Mouse (Mus musculus) hindbrain, embryonic 12.5 days (tissue): ENCODE results near the gene Nedd9. TPM values are rescaled to one million over a fixed set of nuclear protein-coding genes. Genes with fewer than 3 reads are reported as not detected.

Experiments
- ATAC-seq: fragments of 200-750 bp; cut with Nextera tagmentation; 2 replicates; pipeline ENCODE4 v1.8.0; 2017; ENCODE audit warnings: moderate TSS enrichment; ENCODE audit not compliant: low FRiP score
- H3K27ac ChIP-seq: fragments of 300-500 bp; sonication (generic); 2 replicates; pipeline ENCODE4 v1.5.1; 2016; ENCODE audit warnings: mild to moderate bottlenecking
- H3K27me3 ChIP-seq: fragments of 300-500 bp; sonication (generic); 2 replicates; pipeline ENCODE4 v1.6.1; 2016; ENCODE audit warnings: mild to moderate bottlenecking
- H3K36me3 ChIP-seq: fragments of 300-500 bp; sonication (generic); 2 replicates; pipeline ENCODE4 v1.6.1; 2016; ENCODE audit warnings: mild to moderate bottlenecking
- H3K4me1 ChIP-seq: fragments of 300-500 bp; sonication (generic); 2 replicates; pipeline ENCODE4 v1.6.1; 2016
- H3K4me2 ChIP-seq: fragments of 300-500 bp; sonication (generic); replicated peaks from 2 replicates; pipeline ENCODE4 v1.6.1; 2016; ENCODE audit warnings: mild to moderate bottlenecking
- H3K4me3 ChIP-seq: fragments of 300-500 bp; sonication (generic); 2 replicates; pipeline ENCODE4 v1.5.1; 2016; ENCODE audit warnings: mild to moderate bottlenecking
- H3K9ac ChIP-seq: fragments of 300-500 bp; sonication (generic); 2 replicates; pipeline ENCODE4 v1.6.1; 2016; ENCODE audit warnings: mild to moderate bottlenecking, moderate library complexity
- H3K9me3 ChIP-seq: fragments of 300-500 bp; sonication (generic); replicated peaks from 2 replicates; pipeline ENCODE4 v1.6.1; 2016; ENCODE audit warnings: mild to moderate bottlenecking
- WGBS: fragments of 180-500 bp; shearing (Covaris S2); methylation state at CpG from one replicate; pipeline ENCODE4 v1.1.7; 2016; 5-methylcytosine and 5-hydroxymethylcytosine counted together
- polyA plus RNA-seq: library from polyadenylated mRNA; unstranded; fragments of >200 nt; fragmentation: Nextera tagmentation; extraction: Ambion mirVana; gene quantifications from 2 replicates; pipeline ENCODE4 v1.2.1, GENCODE M21; 2016

Gene Nedd9
- polyA plus RNA-seq, 1 experiment from 2014 or later: 17.9 TPM

- no peak for ATAC-seq
- Histone ChIP-seq H3K27me3 (no peaks in the 10 kb centered on the region), H3K9ac (no peak overlapping the region), H3K4me1 (peaks cover 6% of the 10 kb centered on the region), H3K4me3 (no peak overlapping the region), H3K9me3 (no peaks in the 10 kb centered on the region), H3K36me3 (no peaks in the 10 kb centered on the region), H3K4me2 (no peak overlapping the region), H3K27ac (no peak overlapping the region)
- 56% methylated on average over 7 of the region's 7 CpGs for WGBS
These were observed 23.7 kb upstream of the Nedd9 start for GRCm38 (mm10) chr13:41510631-41511419.

- Histone ChIP-seq H3K4me1 (0 out of 2 replicates have a peak, but pooled peaks cover under 1% of the 10 kb centered on the region), H3K4me2 (no peak overlapping the region), H3K27ac (no peak overlapping the region), H3K9ac (no peak overlapping the region), H3K4me3 (no peak overlapping the region), H3K36me3 (no peaks in the 10 kb centered on the region), H3K27me3 (no peaks in the 10 kb centered on the region; the same call in 1 of the 2 replicates), H3K9me3 (no peaks in the 10 kb centered on the region)
- 68% methylated on average over 2 of the region's 2 CpGs for WGBS
- ATAC-seq: no peak
These were observed 18.4 kb upstream of the Nedd9 start for GRCm38 (mm10) chr13:41505594-41505993.

GRCm38 (mm10) chr13:41504997-41505396 lies 17.8 kb upstream of the Nedd9 start:
- ATAC-seq: no peak
- no peaks in the 10 kb centered on the region for H3K9me3 ChIP-seq
- no peak overlapping the region for H3K4me2 ChIP-seq
- WGBS: 81% methylated on average over 2 of the region's 2 CpGs
- no peak overlapping the region for H3K27ac ChIP-seq
- H3K27me3 ChIP-seq: no peaks in the 10 kb centered on the region; the same call in 1 of the 2 replicates
- no peak overlapping the region for H3K4me3 ChIP-seq
- no peaks in the 10 kb centered on the region for H3K4me1 ChIP-seq
- no peak overlapping the region for H3K9ac ChIP-seq
- no peaks in the 10 kb centered on the region for H3K36me3 ChIP-seq

- no peak overlapping the region for H3K27ac ChIP-seq
- no peak overlapping the region for H3K9ac ChIP-seq
- no peak overlapping the region for H3K4me2 ChIP-seq
- H3K36me3 ChIP-seq: no peaks in the 10 kb centered on the region
- 94% methylated on average over 2 of the region's 2 CpGs for WGBS
- no peaks in the 10 kb centered on the region for H3K4me1 ChIP-seq
- H3K4me3 ChIP-seq: no peak overlapping the region
- no peaks in the 10 kb centered on the region; the same call in 1 of the 2 replicates for H3K27me3 ChIP-seq
- H3K9me3 ChIP-seq: no peaks in the 10 kb centered on the region
- no peak for ATAC-seq
These were observed 17.3 kb upstream of the Nedd9 start for GRCm38 (mm10) chr13:41504448-41504847.

- ATAC-seq: no peak
- Histone ChIP-seq H3K9ac (no peak overlapping the region), H3K36me3 (no peaks in the 10 kb centered on the region), H3K4me2 (no peak overlapping the region), H3K27me3 (no peaks in the 10 kb centered on the region; the same call in 1 of the 2 replicates), H3K4me3 (no peak overlapping the region), H3K27ac (no peak overlapping the region), H3K4me1 (no peaks in the 10 kb centered on the region), H3K9me3 (no peaks in the 10 kb centered on the region)
- WGBS: 81% methylated on average over 2 of the region's 2 CpGs
These were observed 15.7 kb upstream of the Nedd9 start for GRCm38 (mm10) chr13:41502917-41503301.

- H3K9me3 ChIP-seq: no peaks in the 10 kb centered on the region
- H3K4me2 ChIP-seq: no peak overlapping the region
- no peak overlapping the region for H3K27ac ChIP-seq
- H3K36me3 ChIP-seq: no peaks in the 10 kb centered on the region
- H3K4me3 ChIP-seq: no peak overlapping the region
- no peak overlapping the region for H3K9ac ChIP-seq
- no peaks in the 10 kb centered on the region; the same call in 1 of the 2 replicates for H3K27me3 ChIP-seq
- no peak for ATAC-seq
- WGBS: 73% methylated on average over 12 of the region's 12 CpGs
- no peaks in the 10 kb centered on the region for H3K4me1 ChIP-seq
These were observed 15.2 kb upstream of the Nedd9 start for GRCm38 (mm10) chr13:41502136-41502916.

GRCm38 (mm10) chr13:41500793-41501192 lies 13.6 kb upstream of the Nedd9 start:
- 85% methylated on average over 3 of the region's 3 CpGs for WGBS
- no peak for ATAC-seq

GRCm38 (mm10) chr13:41498611-41499121 lies 11.5 kb upstream of the Nedd9 start:
- H3K9ac ChIP-seq: no peak overlapping the region
- no peaks in the 10 kb centered on the region for H3K9me3 ChIP-seq
- no peaks in the 10 kb centered on the region; the same call in 1 of the 2 replicates for H3K27me3 ChIP-seq
- H3K27ac ChIP-seq: no peak overlapping the region
- H3K36me3 ChIP-seq: no peaks in the 10 kb centered on the region
- 69% methylated on average over 2 of the region's 2 CpGs for WGBS
- H3K4me1 ChIP-seq: no peaks in the 10 kb centered on the region
- H3K4me3 ChIP-seq: no peak overlapping the region
- ATAC-seq: no peak
- no peak overlapping the region for H3K4me2 ChIP-seq

More at GRCm38 (mm10) chr13:41500793-41501192, 13.6 kb upstream of the Nedd9 start:
- Histone ChIP-seq H3K27ac (no peak overlapping the region), H3K4me2 (no peak overlapping the region), H3K36me3 (no peaks in the 10 kb centered on the region), H3K27me3 (no peaks in the 10 kb centered on the region; the same call in 1 of the 2 replicates), H3K9me3 (no peaks in the 10 kb centered on the region), H3K4me3 (no peak overlapping the region), H3K9ac (no peak overlapping the region), H3K4me1 (no peaks in the 10 kb centered on the region)

- H3K9me3 ChIP-seq: no peaks in the 10 kb centered on the region
- no peak overlapping the region for H3K27ac ChIP-seq
- H3K9ac ChIP-seq: no peak overlapping the region
- 91% methylated on average over 2 of the region's 2 CpGs for WGBS
- ATAC-seq: no peak
- peaks cover 10% of the 10 kb centered on the region for H3K4me1 ChIP-seq
- H3K27me3 ChIP-seq: no peaks in the 10 kb centered on the region
- H3K4me2 ChIP-seq: no peak overlapping the region
- H3K36me3 ChIP-seq: no peaks in the 10 kb centered on the region
- H3K4me3 ChIP-seq: no peak overlapping the region
These were observed 7.5 kb upstream of the Nedd9 start for GRCm38 (mm10) chr13:41494681-41495080.

- H3K27me3 ChIP-seq: no peaks in the 10 kb centered on the region
- H3K36me3 ChIP-seq: no peaks in the 10 kb centered on the region
- H3K9ac ChIP-seq: no peak overlapping the region
- peaks cover 10% of the 10 kb centered on the region for H3K4me1 ChIP-seq
- H3K9me3 ChIP-seq: no peaks in the 10 kb centered on the region
- 51% methylated on average over 8 of the region's 8 CpGs for WGBS
- H3K27ac ChIP-seq: no peak overlapping the region
- H3K4me2 ChIP-seq: no peak overlapping the region
- H3K4me3 ChIP-seq: no peak overlapping the region
- no peak for ATAC-seq
These were observed 5.0 kb upstream of the Nedd9 start for GRCm38 (mm10) chr13:41491981-41492702.

- WGBS: 75% methylated on average over 7 of the region's 7 CpGs
- ATAC-seq: no peak
- Histone ChIP-seq H3K9ac (no peak overlapping the region), H3K4me2 (no peak overlapping the region), H3K4me3 (no peak overlapping the region), H3K9me3 (no peaks in the 10 kb centered on the region), H3K4me1 (peaks cover 10% of the 10 kb centered on the region), H3K27me3 (no peaks in the 10 kb centered on the region), H3K36me3 (no peaks in the 10 kb centered on the region), H3K27ac (no peak overlapping the region)
These were observed 4.4 kb upstream of the Nedd9 start for GRCm38 (mm10) chr13:41491522-41491921.

- no peaks in the 10 kb centered on the region for H3K36me3 ChIP-seq
- no peak overlapping the region for H3K4me2 ChIP-seq
- peaks cover 10% of the 10 kb centered on the region for H3K4me1 ChIP-seq
- H3K27ac ChIP-seq: no peak overlapping the region
- H3K9me3 ChIP-seq: no peaks in the 10 kb centered on the region
- no peak overlapping the region for H3K9ac ChIP-seq
- no peak for ATAC-seq
- H3K4me3 ChIP-seq: no peak overlapping the region
- 90% methylated on average over 8 of the region's 8 CpGs for WGBS
- no peaks in the 10 kb centered on the region for H3K27me3 ChIP-seq
These were observed 3.1 kb upstream of the Nedd9 start for GRCm38 (mm10) chr13:41490282-41490681.
